Mouse (Mus musculus): Measurements from ENCODE around the gene Gm21915.

- TF ChIP-seq CTCF (IDR thresholded peaks at IDR 0.05; ENCODE audit: low read depth) (no peak), EP300 (IDR thresholded peaks at IDR 0.05; ENCODE audit: low read depth) (no peak)
These were observed 39.6 kb downstream of the Gm21915 start for GRCm38 (mm10) chr9:40709991-40710390.
